22 mouse cellular contexts compared by ENCODE assay signal in genomic region chr5:110949791-110950190, GRCm38 (mm10).
A peak's percentile ranks its signal among the peaks of the same experiment; 100 is the strongest.
DNase-seq lines count a peak whose midpoint lies in the region; ATAC-seq and TF ChIP-seq lines count a peak whose summit lies in the region.
"Had no signal": no experiment of that assay in that cellular context is flagged by ENCODE, and none has a peak within 500 bp of the region (broad histone marks: within the 10 kb centered on the region; RNA-seq: fewer than 3 reads in every experiment).

No protein-coding gene starts in this region.

- H3K4me1 ChIP-seq in forebrain, embryonic 13.5 days = peaks cover 15% of the 10 kb centered on the region
- peaks cover 9% of the 10 kb centered on the region for H3K4me1 ChIP-seq in forebrain, embryonic 10.5 days
- no peaks in the 10 kb centered on the region for H3K4me1 ChIP-seq in lung, embryonic 14.5 days (ENCODE audit: insufficient read depth)
- no peaks in the 10 kb centered on the region for H3K4me1 ChIP-seq in lung, adult 2 months (ENCODE audit: control insufficient read depth, insufficient read depth, low read length)
- H3K4me1 ChIP-seq in ES-E14 (ENCODE audit: control insufficient read depth in 2 of 2, insufficient read depth in 2 of 2, low read length in 2 of 2, poor library complexity in 1 of 2) = 0 out of 4 replicates have a peak, but pooled peaks cover 0 to 1% of the 10 kb centered on the region in 2 experiments
- H3K4me1 ChIP-seq: limb, embryonic 15.5 days had no signal

- H3K27ac ChIP-seq in forebrain, embryonic 13.5 days = no peak overlapping the region
- H3K27ac ChIP-seq in forebrain, embryonic 10.5 days = no peak overlapping the region
- H3K27ac ChIP-seq in lung, embryonic 14.5 days (ENCODE audit: low read depth) = peak overlapping the region; percentile 46; the same call in 1 of the 2 replicates
- H3K27ac ChIP-seq in ES-E14 (ENCODE audit: insufficient read depth, low read depth, low read length, poor library complexity, severe bottlenecking) = no peak overlapping the region
- H3K27ac ChIP-seq: embryonic facial prominence, embryonic 12.5 days; hindbrain, embryonic 10.5 days; hindbrain, postnatal 0 days; limb, embryonic 15.5 days had no signal

- H3K27me3 ChIP-seq in forebrain, embryonic 13.5 days = no peaks in the 10 kb centered on the region
- H3K27me3 ChIP-seq in forebrain, embryonic 10.5 days (ENCODE audit: poor library complexity, severe bottlenecking) = no peaks in the 10 kb centered on the region
- no peaks in the 10 kb centered on the region for H3K27me3 ChIP-seq in lung, embryonic 14.5 days (ENCODE audit: insufficient read depth, low read length)
- H3K27me3 ChIP-seq: embryonic facial prominence, embryonic 12.5 days; limb, embryonic 15.5 days had no signal

- H3K9ac ChIP-seq in forebrain, embryonic 13.5 days = no peak overlapping the region
- no peak overlapping the region for H3K9ac ChIP-seq in lung, embryonic 14.5 days
- H3K9ac ChIP-seq in ES-E14 (ENCODE audit: insufficient read depth, low read depth, low read length, poor library complexity, severe bottlenecking) = no peak overlapping the region
- H3K9ac ChIP-seq: embryonic facial prominence, embryonic 12.5 days; limb, embryonic 15.5 days; liver, postnatal 0 days had no signal

- in situ Hi-C loops in ES-E14 (cut with MboI; ENCODE audit: low sequenced_read_pairs in 2 of 2, unreplicated experiment in 2 of 2) = no loop called here

- TF ChIP-seq CTCF in lung, embryonic 14.5 days (IDR thresholded peaks at IDR 0.05; ENCODE audit: low read depth) = no peak
- no peak for TF ChIP-seq CTCF in lung, adult 2 months (IDR thresholded peaks at IDR 0.05; ENCODE audit: insufficient read depth, low read length)

- no peak overlapping the region for H3K4me3 ChIP-seq in forebrain, embryonic 13.5 days
- H3K4me3 ChIP-seq in forebrain, embryonic 10.5 days = no peak overlapping the region
- no peak overlapping the region for H3K4me3 ChIP-seq in lung, embryonic 14.5 days (ENCODE audit: low read depth, low read length)
- no peak overlapping the region for H3K4me3 ChIP-seq in lung, adult 2 months (replicated peaks; ENCODE audit: extremely low read depth, low read depth, low read length)
- H3K4me3 ChIP-seq in ES-E14 (ENCODE audit: insufficient read depth in 1 of 2, low read depth in 1 of 2, low read length in 2 of 2, poor library complexity in 1 of 2, severe bottlenecking in 1 of 2) = no peak overlapping the region
- H3K4me3 ChIP-seq: embryonic facial prominence, embryonic 12.5 days; erythroblast, embryonic 14.5 days; hindbrain, embryonic 10.5 days; limb, embryonic 15.5 days had no signal

- no peaks in the 10 kb centered on the region for H3K9me3 ChIP-seq in forebrain, embryonic 13.5 days (replicated peaks)
- no peaks in the 10 kb centered on the region for H3K9me3 ChIP-seq in forebrain, embryonic 10.5 days
- no peaks in the 10 kb centered on the region for H3K9me3 ChIP-seq in lung, embryonic 14.5 days (ENCODE audit: low read depth, low read length)
- no peaks in the 10 kb centered on the region for H3K9me3 ChIP-seq in ES-E14 (ENCODE audit: control insufficient read depth, insufficient read depth, low read depth, low read length)
- H3K9me3 ChIP-seq: embryonic facial prominence, embryonic 12.5 days; hindbrain, embryonic 10.5 days; limb, embryonic 15.5 days had no signal

- peak; percentile 80; the same call in 1 of the 2 replicates for ATAC-seq in forebrain, embryonic 13.5 days
- peak; percentile 56 for ATAC-seq in lung, embryonic 14.5 days (ENCODE audit: insufficient read depth)
- ATAC-seq: CD4-positive, CD25-positive, alpha-beta regulatory T cell, adult 4 months; hindbrain, postnatal 0 days; intestine, postnatal 0 days; liver, postnatal 0 days had no signal

- DNase-seq in forebrain, embryonic 10.5 days (ENCODE audit: extremely low spot score, low spot score) = no peak
- peak; percentile 71 for DNase-seq in lung, embryonic 14.5 days
- no peak for DNase-seq in lung, adult 2 months
- peak; percentile 13 for DNase-seq in ES-E14 (ENCODE audit: low read depth, low spot score)
- peak; percentile 36 for DNase-seq in brain, adult 2 months (ENCODE audit: low read depth, low spot score)
- no peak for DNase-seq in yolk sac, embryonic 10.5 days (ENCODE audit: low spot score)
- no peak for DNase-seq in embryo, embryonic 11 days
- DNase-seq: adrenal gland, postnatal 14 days; cerebellum, adult 9-11 months; gastrocnemius, postnatal 10 days; liver, postnatal 0 days; right cerebral cortex, postnatal 14 days; spleen, adult 18-20 months; thymus, adult 2 months had no signal

- H3K36me3 ChIP-seq in forebrain, embryonic 13.5 days (ENCODE audit: poor library complexity, severe bottlenecking) = 0 out of 2 replicates have a peak, but pooled peaks cover 4% of the 10 kb centered on the region
- 0 out of 2 replicates have a peak, but pooled peaks cover 2% of the 10 kb centered on the region for H3K36me3 ChIP-seq in forebrain, embryonic 10.5 days (replicated peaks)
- H3K36me3 ChIP-seq in lung, embryonic 14.5 days (ENCODE audit: insufficient read depth) = no peaks in the 10 kb centered on the region
- H3K36me3 ChIP-seq in ES-E14 (ENCODE audit: control insufficient read depth, insufficient read depth, low read length, poor library complexity, severe bottlenecking) = no peaks in the 10 kb centered on the region
- H3K36me3 ChIP-seq: hindbrain, embryonic 10.5 days had no signal

- 50% methylated on average over 3 of the region's 3 CpGs for WGBS in forebrain, embryonic 13.5 days
- 69% methylated on average over 3 of the region's 3 CpGs for whole genome bisulfite sequencing in forebrain, embryonic 10.5 days
- WGBS in lung, embryonic 14.5 days = 28% methylated on average over 3 of the region's 3 CpGs
- WGBS in lung, adult 2 months = 50% methylated on average over 3 of the region's 3 CpGs

- H3K4me2 ChIP-seq in forebrain, embryonic 13.5 days = no peak overlapping the region
- no peak overlapping the region for H3K4me2 ChIP-seq in lung, embryonic 14.5 days
- H3K4me2 ChIP-seq: embryonic facial prominence, embryonic 12.5 days; limb, embryonic 15.5 days had no signal

- no peak for TF ChIP-seq POLR2A in lung, adult 2 months (IDR thresholded peaks at IDR 0.05; ENCODE audit: borderline replicate concordance, extremely low read depth, low read depth, low read length)

TF ChIP-seq in ES-E14, 5 proteins besides CTCF, POLR2A, EP300 and RAD21:
- TF ChIP-seq ZC3H11A (IDR thresholded peaks at IDR 0.05; ENCODE audit: borderline replicate concordance, low read depth, low read length) (no peak), HCFC1 (IDR thresholded peaks at IDR 0.05; ENCODE audit: borderline replicate concordance, insufficient read depth, low read length) (no peak), ZNF384 (IDR thresholded peaks at IDR 0.05; ENCODE audit: low read depth, low read length) (no peak), CHD2 (IDR thresholded peaks at IDR 0.05; ENCODE audit: low read depth, low read length) (no peak), MAFK (IDR thresholded peaks at IDR 0.05; ENCODE audit: insufficient read depth, low read depth, low read length) (no peak)

Comparison
In these comparisons a context has a peak if more than half of its experiments do, and no peak if none do; other contexts are left out.
1. DNase-seq: peak in lung, embryonic 14.5 days (single experiment), ES-E14 (single experiment) and brain, adult 2 months (single experiment); none in forebrain, embryonic 10.5 days (single experiment), lung, adult 2 months (single experiment), yolk sac, embryonic 10.5 days (single experiment) and embryo, embryonic 11 days (single experiment).